Mouse (Mus musculus): ENCODE measurements around the gene Aurka.

DNA sequence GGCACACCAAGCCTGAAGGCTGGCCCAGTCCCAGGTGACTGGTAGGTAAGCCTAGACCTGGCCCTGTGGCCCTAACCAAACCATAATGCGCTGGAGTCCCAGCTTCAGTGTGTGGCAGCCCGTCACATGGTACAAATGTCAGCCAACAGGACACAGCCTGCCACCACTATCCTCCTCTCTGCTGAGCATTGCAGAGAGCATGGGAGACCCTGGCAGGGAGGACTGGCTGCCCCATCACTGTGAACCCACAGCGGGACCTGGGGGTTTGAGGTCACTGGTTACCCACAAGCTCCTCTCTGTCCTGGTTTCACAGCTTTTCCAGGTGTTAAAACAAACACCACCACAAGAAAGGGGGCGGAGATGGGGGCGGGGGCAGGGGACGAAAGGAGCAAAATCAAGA is 20.0 kb upstream of the Aurka start:
- no peak for TF ChIP-seq CTCF (IDR thresholded peaks at IDR 0.05; ENCODE audit: low read depth, low read length)
- TF ChIP-seq POLR2A (IDR thresholded peaks at IDR 0.05; ENCODE audit: insufficient read depth, low read length), result no peak
- no peak for TF ChIP-seq EP300 (IDR thresholded peaks at IDR 0.05; ENCODE audit: insufficient read depth, low read depth, low read length)
